Mouse (Mus musculus): Measurements from ENCODE around the gene Mfsd11. TPM values are rescaled to one million over a fixed set of nuclear protein-coding genes. Genes with fewer than 3 reads are reported as not detected.
A peak's percentile ranks its signal among the peaks of the same experiment; 100 is the strongest.

Mfsd11 gene
- polyA plus RNA-seq, 1 experiment, result 33.0 TPM

DNA sequence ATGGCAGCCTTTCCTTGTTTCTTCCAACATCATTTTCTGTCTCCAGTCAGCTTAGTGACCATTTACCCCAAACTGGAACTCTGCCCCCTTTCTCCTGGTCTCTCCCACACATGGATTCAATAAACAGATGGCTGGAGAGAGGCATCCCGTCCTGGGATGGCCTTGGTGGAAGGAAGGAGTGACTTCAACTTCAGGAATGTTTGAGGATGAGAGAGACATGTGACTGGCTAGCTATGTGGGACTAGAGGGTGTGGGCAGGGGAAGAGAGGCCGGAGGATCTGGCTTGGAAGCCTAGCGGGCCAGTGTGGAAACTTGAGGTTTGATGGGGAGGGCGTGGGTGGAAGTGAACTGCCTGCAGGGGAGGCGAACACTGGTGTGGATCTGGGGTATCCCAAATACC is 35.5 kb upstream of the Mfsd11 start:
- Histone ChIP-seq H3K27me3 (ENCODE audit: control insufficient read depth, insufficient read depth, low read length) (no peaks in the 10 kb centered on the region), H3K4me1 (ENCODE audit: control insufficient read depth, insufficient read depth, low read length) (peaks cover 8% of the 10 kb centered on the region; the same call in 1 of the 2 replicates), H3K4me3 (replicated peaks; ENCODE audit: insufficient read depth, low read depth, low read length) (no peak overlapping the region), H3K27ac (ENCODE audit: insufficient read depth, low read length) (no peak overlapping the region)
- DNase-seq, result no peak
- WGBS, result 89% methylated on average over 5 of the region's 5 CpGs
- TF ChIP-seq CTCF (IDR thresholded peaks at IDR 0.05; ENCODE audit: borderline replicate concordance, insufficient read depth, low read depth, low read length), result no peak

- H3K4me3 ChIP-seq (replicated peaks; ENCODE audit: insufficient read depth, low read depth, low read length), result no peak overlapping the region
- no peak for DNase-seq
- WGBS, result 97% methylated on average over 5 of the region's 5 CpGs
- H3K4me1 ChIP-seq (ENCODE audit: control insufficient read depth, insufficient read depth, low read length), result peaks cover 10% of the 10 kb centered on the region; the same call in 1 of the 2 replicates
- H3K27me3 ChIP-seq (ENCODE audit: control insufficient read depth, insufficient read depth, low read length), result no peaks in the 10 kb centered on the region
- H3K27ac ChIP-seq (ENCODE audit: insufficient read depth, low read length), result no peak overlapping the region
- no peak for TF ChIP-seq POLR2A (IDR thresholded peaks at IDR 0.05; ENCODE audit: borderline replicate concordance, insufficient read depth, low read length)
- no peak for TF ChIP-seq CTCF (IDR thresholded peaks at IDR 0.05; ENCODE audit: borderline replicate concordance, insufficient read depth, low read depth, low read length)
Observed at GRCm38 (mm10) chr11:116817567-116817966, 34.7 kb upstream of the Mfsd11 start.

- no peak overlapping the region for H3K27ac ChIP-seq (ENCODE audit: insufficient read depth, low read length)
- WGBS, result 29% methylated on average over 8 of the region's 8 CpGs
- DNase-seq, result peak; percentile 50 to 66
- no peaks in the 10 kb centered on the region for H3K27me3 ChIP-seq (ENCODE audit: control insufficient read depth, insufficient read depth, low read length)
- TF ChIP-seq POLR2A (IDR thresholded peaks at IDR 0.05; ENCODE audit: borderline replicate concordance, insufficient read depth, low read length) (no peak), CTCF (IDR thresholded peaks at IDR 0.05; ENCODE audit: borderline replicate concordance, insufficient read depth, low read depth, low read length) (no peak)
- H3K4me3 ChIP-seq (replicated peaks; ENCODE audit: insufficient read depth, low read depth, low read length), result no peak overlapping the region
- H3K4me1 ChIP-seq (ENCODE audit: control insufficient read depth, insufficient read depth, low read length), result peaks cover 10% of the 10 kb centered on the region; the same call in 1 of the 2 replicates
Observed at GRCm38 (mm10) chr11:116818722-116819121, 33.5 kb upstream of the Mfsd11 start.

DNA sequence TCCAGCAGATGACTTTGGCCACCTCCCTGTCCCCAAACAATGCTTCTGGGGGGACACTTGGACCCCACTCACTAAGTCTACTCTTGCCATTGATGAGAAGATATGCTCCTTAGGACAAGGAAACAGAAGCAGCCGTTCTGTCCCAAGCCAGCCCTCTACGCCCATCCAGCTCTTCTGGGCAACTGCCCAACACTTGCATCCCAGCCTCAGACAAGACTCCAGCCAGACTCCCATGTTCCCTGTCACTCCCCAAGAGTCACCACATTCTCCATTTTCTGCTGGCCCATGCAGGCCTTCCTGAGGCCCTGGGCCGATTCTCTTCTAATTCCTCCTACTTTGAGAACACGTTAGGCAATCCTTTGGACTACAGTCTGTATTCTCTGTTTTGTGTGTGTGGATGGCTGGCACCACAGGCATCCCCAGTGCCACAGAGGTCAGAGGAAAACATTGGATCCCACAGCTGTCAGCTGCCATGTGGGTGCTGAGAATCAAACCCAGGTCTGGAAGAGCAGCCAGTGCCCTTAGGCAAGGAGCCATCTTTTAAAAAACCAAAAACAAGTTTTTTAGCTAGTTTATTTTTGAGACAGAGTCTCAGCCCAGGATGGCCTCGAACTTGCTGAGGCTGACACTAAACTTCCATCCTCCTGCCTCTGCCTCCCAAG is 32.2 kb upstream of the Mfsd11 start:
- no peak for TF ChIP-seq POLR2A (IDR thresholded peaks at IDR 0.05; ENCODE audit: borderline replicate concordance, insufficient read depth, low read length)
- TF ChIP-seq CTCF (IDR thresholded peaks at IDR 0.05; ENCODE audit: borderline replicate concordance, insufficient read depth, low read depth, low read length), result no peak
- Histone ChIP-seq H3K4me3 (replicated peaks; ENCODE audit: insufficient read depth, low read depth, low read length) (no peak overlapping the region), H3K4me1 (ENCODE audit: control insufficient read depth, insufficient read depth, low read length) (peaks cover 10% of the 10 kb centered on the region; the same call in 1 of the 2 replicates), H3K27me3 (ENCODE audit: control insufficient read depth, insufficient read depth, low read length) (no peaks in the 10 kb centered on the region), H3K27ac (ENCODE audit: insufficient read depth, low read length) (no peak overlapping the region)
- 71% methylated on average over 5 of the region's 5 CpGs for WGBS
- no peak for DNase-seq

DNA sequence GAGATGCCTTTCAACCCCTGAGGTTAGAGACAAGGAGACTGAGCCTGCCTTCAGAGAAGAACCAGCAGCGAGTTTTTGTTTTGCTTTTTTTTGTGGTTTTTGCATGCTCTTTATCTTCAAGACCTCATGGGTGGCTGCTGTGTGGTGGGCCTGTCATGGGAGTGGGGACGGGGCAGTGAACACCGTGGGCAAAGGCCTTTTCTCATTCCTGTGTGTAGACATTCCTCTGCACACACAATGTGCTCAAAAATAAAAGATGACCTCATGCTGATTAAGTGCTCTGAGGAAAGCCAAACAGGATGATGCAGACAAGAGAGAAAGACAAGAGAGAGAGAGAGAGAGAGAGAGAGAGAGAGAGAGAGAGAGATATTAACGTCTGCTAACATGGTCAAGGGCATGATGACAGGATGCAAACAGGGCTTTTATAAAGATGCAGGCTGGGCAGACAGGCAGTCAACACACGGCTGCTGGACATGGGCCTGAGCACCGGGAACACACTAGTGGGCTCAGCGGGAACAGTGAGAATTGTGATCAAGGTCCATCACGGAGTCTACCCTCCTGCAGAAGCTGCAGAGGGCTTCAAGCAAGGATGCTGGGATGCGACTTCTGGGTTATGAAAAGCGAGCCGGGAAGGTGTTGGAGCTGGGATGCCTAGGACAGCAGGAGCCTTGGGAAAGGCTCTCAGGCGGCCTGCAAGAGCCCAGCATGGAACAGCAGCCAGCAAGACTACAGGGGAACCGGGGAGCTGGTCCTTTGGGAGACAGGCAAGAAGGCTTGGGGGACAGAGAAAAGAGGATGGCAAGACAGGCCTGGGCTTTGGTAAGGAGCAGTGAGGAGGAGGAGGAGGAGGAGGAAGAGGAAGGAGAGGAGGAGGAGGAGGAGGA is 30.9 kb upstream of the Mfsd11 start:
- H3K4me1 ChIP-seq (ENCODE audit: control insufficient read depth, insufficient read depth, low read length), result peaks cover 10% of the 10 kb centered on the region; the same call in 1 of the 2 replicates
- 56% methylated on average over 13 of the region's 13 CpGs for WGBS
- peak overlapping the region; percentile 21 for H3K4me3 ChIP-seq (replicated peaks; ENCODE audit: insufficient read depth, low read depth, low read length)
- no peak overlapping the region; the same call in 1 of the 2 replicates for H3K27ac ChIP-seq (ENCODE audit: insufficient read depth, low read length)
- DNase-seq, result peak in 1 of 2 experiments; percentile 25
- no peaks in the 10 kb centered on the region for H3K27me3 ChIP-seq (ENCODE audit: control insufficient read depth, insufficient read depth, low read length)
- TF ChIP-seq POLR2A (IDR thresholded peaks at IDR 0.05; ENCODE audit: borderline replicate concordance, insufficient read depth, low read length) (no peak), CTCF (IDR thresholded peaks at IDR 0.05; ENCODE audit: borderline replicate concordance, insufficient read depth, low read depth, low read length) (no peak)

GRCm38 (mm10) chr11:116822215-116822614 is 30.0 kb upstream of the Mfsd11 start:
- H3K27me3 ChIP-seq (ENCODE audit: control insufficient read depth, insufficient read depth, low read length), result no peaks in the 10 kb centered on the region
- H3K4me1 ChIP-seq (ENCODE audit: control insufficient read depth, insufficient read depth, low read length), result peaks cover 10% of the 10 kb centered on the region; the same call in 1 of the 2 replicates
- no peak overlapping the region for H3K27ac ChIP-seq (ENCODE audit: insufficient read depth, low read length)
- no peak overlapping the region for H3K4me3 ChIP-seq (replicated peaks; ENCODE audit: insufficient read depth, low read depth, low read length)
- DNase-seq, result no peak
- TF ChIP-seq POLR2A (IDR thresholded peaks at IDR 0.05; ENCODE audit: borderline replicate concordance, insufficient read depth, low read length) (no peak), CTCF (IDR thresholded peaks at IDR 0.05; ENCODE audit: borderline replicate concordance, insufficient read depth, low read depth, low read length) (no peak)
- WGBS, result 69% methylated on average over 10 of the region's 10 CpGs

DNA sequence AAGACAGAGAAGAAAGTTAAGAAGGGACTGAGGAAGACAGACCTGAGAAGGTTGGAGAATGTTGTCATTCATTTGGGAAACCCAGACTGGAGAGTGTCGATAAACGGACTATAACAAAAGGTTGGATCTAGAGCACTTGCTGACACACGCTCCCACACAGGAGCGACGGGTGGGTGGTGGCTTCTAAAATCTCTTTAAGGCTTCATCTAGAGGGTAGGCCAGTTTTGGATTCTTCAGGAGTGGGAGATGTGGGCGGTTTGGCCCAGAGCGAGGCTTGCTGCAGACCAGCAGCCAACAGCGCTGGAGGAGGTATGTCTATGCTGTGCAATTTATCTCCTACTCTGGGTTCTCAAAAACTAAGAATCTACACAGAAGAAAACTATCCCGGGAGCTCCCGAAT is 29.6 kb upstream of the Mfsd11 start:
- Histone ChIP-seq H3K4me3 (replicated peaks; ENCODE audit: insufficient read depth, low read depth, low read length) (no peak overlapping the region), H3K27ac (ENCODE audit: insufficient read depth, low read length) (no peak overlapping the region), H3K27me3 (ENCODE audit: control insufficient read depth, insufficient read depth, low read length) (no peaks in the 10 kb centered on the region), H3K4me1 (ENCODE audit: control insufficient read depth, insufficient read depth, low read length) (peaks cover 10% of the 10 kb centered on the region)
- 90% methylated on average over 10 of the region's 10 CpGs for WGBS
- no peak for TF ChIP-seq POLR2A (IDR thresholded peaks at IDR 0.05; ENCODE audit: borderline replicate concordance, insufficient read depth, low read length)
- no peak for TF ChIP-seq CTCF (IDR thresholded peaks at IDR 0.05; ENCODE audit: borderline replicate concordance, insufficient read depth, low read depth, low read length)
- no peak for DNase-seq
